Mouse (Mus musculus): ENCODE results near the gene Intu.

Intu gene

GRCm38 (mm10) chr3:40685855-40686515 is 154.9 kb downstream of the Intu start:
- DNase-seq = no peak

- DNase-seq = no peak
Measured at GRCm38 (mm10) chr3:40686836-40687235, 155.8 kb downstream of the Intu start.

- no peak for DNase-seq
Measured at GRCm38 (mm10) chr3:40687588-40687987, 156.5 kb downstream of the Intu start.

- no peak for DNase-seq
Measured at GRCm38 (mm10) chr3:40691566-40691965, 160.5 kb downstream of the Intu start.

GRCm38 (mm10) chr3:40693435-40693834 is 162.3 kb downstream of the Intu start:
- no peak for DNase-seq

GRCm38 (mm10) chr3:40693960-40694359 is 162.9 kb downstream of the Intu start:
- no peak for DNase-seq

GRCm38 (mm10) chr3:40694438-40694837 is 163.4 kb downstream of the Intu start:
- DNase-seq = no peak

GRCm38 (mm10) chr3:40695162-40695561 is 164.1 kb downstream of the Intu start:
- DNase-seq = no peak

GRCm38 (mm10) chr3:40698834-40699233 is 167.7 kb downstream of the Intu start:
- no peak for DNase-seq

GRCm38 (mm10) chr3:40704816-40705430 is 173.8 kb downstream of the Intu start:
- DNase-seq = no peak

GRCm38 (mm10) chr3:40708655-40709054 is 177.6 kb downstream of the Intu start, which contains the start of gene Slc25a31:
Gene Slc25a31, plus strand, starts transcription at chr3:40708855.
- DNase-seq = no peak

- no peak for DNase-seq
Measured at GRCm38 (mm10) chr3:40716056-40716455, 185.0 kb downstream of the Intu start.

- DNase-seq = no peak
Measured at GRCm38 (mm10) chr3:40719022-40719421, 187.9 kb downstream of the Intu start.

GRCm38 (mm10) chr3:40738381-40738912 is 207.4 kb downstream of the Intu start:
- DNase-seq = no peak

- DNase-seq = no peak
Measured at GRCm38 (mm10) chr3:40744024-40744835, 213.1 kb downstream of the Intu start, which contains the start of gene Hspa4l. Gene Hspa4l, plus strand, starts transcription at chr3:40744495.

GRCm38 (mm10) chr3:40744836-40745660 is 214.0 kb downstream of the Intu start:
- peak; percentile 85 to 89 for DNase-seq

GRCm38 (mm10) chr3:40745661-40746547 is 214.8 kb downstream of the Intu start:
- peak in 1 of 2 experiments; percentile 64 for DNase-seq

Data from B cell, adult 2 months (primary cell).